Mouse (Mus musculus): ENCODE measurements at regions not wholly inside any gene's neighbourhood (a gene's known extent, or its start where the extent isn't known, plus 50 kb on each side); places are given as distances from the start of the nearest gene placed in this dataset.

DNA sequence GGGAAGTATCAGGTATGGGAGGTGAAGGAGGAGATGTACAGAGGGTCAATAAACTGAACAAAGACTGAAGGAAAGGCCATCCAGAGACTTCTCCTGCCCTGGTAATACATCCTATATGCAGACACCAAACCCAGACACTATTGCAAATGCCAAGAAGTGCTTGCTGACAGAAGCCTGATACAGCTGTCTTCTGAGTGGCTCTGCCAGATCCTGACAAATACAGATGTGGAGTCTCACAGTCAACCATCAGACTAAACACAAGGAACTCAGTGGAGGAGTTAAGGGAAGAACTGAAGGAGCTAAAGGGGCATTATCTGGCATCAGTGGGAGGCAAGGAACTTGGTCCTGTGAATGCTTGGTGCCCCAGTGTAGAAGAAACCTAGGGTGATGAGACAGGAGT is 557.1 kb downstream of the Speer2 start:
- DNase-seq = no peak

GRCm38 (mm10) chr16:69302549-69302948 is 561.0 kb downstream of the Speer2 start:
- DNase-seq = peak in 1 of 2 experiments; percentile 2
